ENCODE assay signal across 8 mouse cellular contexts in genomic region chr16:88372034-88372433, GRCm38 (mm10).
A peak's percentile ranks its signal among the peaks of the same experiment; 100 is the strongest.
DNase-seq lines count a peak whose midpoint lies in the region; ATAC-seq and TF ChIP-seq lines count a peak whose summit lies in the region.

No protein-coding gene starts in this region.

- H3K4me1 ChIP-seq in cortical plate, adult 2 months (ENCODE audit: control insufficient read depth, insufficient read depth, low read length): no peaks in the 10 kb centered on the region
- no peaks in the 10 kb centered on the region for H3K4me1 ChIP-seq in midbrain, embryonic 14.5 days (ENCODE audit: control insufficient read depth, insufficient read depth, low read length)

- no peak overlapping the region for H3K9ac ChIP-seq in midbrain, embryonic 14.5 days (replicated peaks; ENCODE audit: low read length)

- no peaks in the 10 kb centered on the region for H3K27me3 ChIP-seq in midbrain, embryonic 14.5 days (ENCODE audit: control insufficient read depth, insufficient read depth, low read length)

- peak; percentile 27; the same call in 1 of the 2 replicates for ATAC-seq in midbrain, embryonic 14.5 days (ENCODE audit: low FRiP score, low TSS enrichment)

- peak; percentile 82 for TF ChIP-seq CTCF in cortical plate, adult 2 months (IDR thresholded peaks at IDR 0.05; ENCODE audit: extremely low read depth, insufficient read depth, low read length)

- 37% methylated on average over 7 of the region's 7 CpGs for WGBS in midbrain, embryonic 14.5 days

- no peak overlapping the region for H3K4me3 ChIP-seq in cortical plate, adult 2 months (ENCODE audit: insufficient read depth, low read length)
- H3K4me3 ChIP-seq in midbrain, embryonic 14.5 days (replicated peaks; ENCODE audit: low read depth, low read length): no peak overlapping the region

- intact Hi-C loops in gastrocnemius, postnatal 36 days (cut with DNase I): no loop called here

- H3K4me2 ChIP-seq in midbrain, embryonic 14.5 days (ENCODE audit: low read length): no peak overlapping the region

- no peaks in the 10 kb centered on the region for H3K36me3 ChIP-seq in midbrain, embryonic 14.5 days (ENCODE audit: control insufficient read depth, insufficient read depth, low read length)

- no peak for TF ChIP-seq POLR2A in cortical plate, adult 2 months (IDR thresholded peaks at IDR 0.05; ENCODE audit: extremely low read depth, insufficient read depth, low read length)

- H3K27ac ChIP-seq in cortical plate, adult 2 months (ENCODE audit: insufficient read depth, low read length): no peak overlapping the region
- no peak overlapping the region for H3K27ac ChIP-seq in midbrain, embryonic 14.5 days (replicated peaks; ENCODE audit: low read depth, low read length)

- H3K9me3 ChIP-seq in midbrain, embryonic 14.5 days (ENCODE audit: control insufficient read depth, low read length): no peaks in the 10 kb centered on the region

- DNase-seq in gastrocnemius, postnatal 10 days: peak; percentile 4
- no peak for DNase-seq in gastrocnemius, postnatal 36 days
- peak; percentile 38 for DNase-seq in WW6 (ENCODE audit: low read depth, low spot score)
- DNase-seq in hindlimb bud, embryonic 11.5 days (ENCODE audit: extremely low spot score, low read depth, low spot score): peak; percentile 58
- peak; percentile 12 to 34 for DNase-seq in layer of hippocampus, postnatal 14 days (ENCODE audit: low spot score in 2 of 2)
- peak; percentile 72 for DNase-seq in midbrain, embryonic 14.5 days
- DNase-seq in natural killer cell, adult 2 months (ENCODE audit: low spot score in 2 of 2): no peak

Comparison
In these comparisons a context has a peak if more than half of its experiments do, and no peak if none do; other contexts are left out.
1. DNase-seq: peak in gastrocnemius, postnatal 10 days (single experiment), WW6 (single experiment), hindlimb bud, embryonic 11.5 days (single experiment), layer of hippocampus, postnatal 14 days (2 of 2) and midbrain, embryonic 14.5 days (single experiment); none in gastrocnemius, postnatal 36 days (0 of 2) and natural killer cell, adult 2 months (0 of 2).